9 mouse cellular contexts compared by ENCODE assay signal in genomic region chr10:89257457-89258381, GRCm38 (mm10).
A peak's percentile ranks its signal among the peaks of the same experiment; 100 is the strongest.
DNase-seq lines count a peak whose midpoint lies in the region; ATAC-seq and TF ChIP-seq lines count a peak whose summit lies in the region.
"Had no signal": no experiment of that assay in that cellular context is flagged by ENCODE, and none has a peak within 500 bp of the region (broad histone marks: within the 10 kb centered on the region; RNA-seq: fewer than 3 reads in every experiment).

No protein-coding gene starts in this region.

- ATAC-seq in kidney, embryonic 16.5 days (ENCODE audit: low FRiP score, low TSS enrichment), result peak; percentile 79
- ATAC-seq in neural tube, embryonic 12.5 days (ENCODE audit: low FRiP score, low read depth), result peak; percentile 72

- no peak for TF ChIP-seq CTCF in thymus, adult 2 months (IDR thresholded peaks at IDR 0.05; ENCODE audit: borderline replicate concordance, control insufficient read depth, extremely low read depth, insufficient read depth, low read length, poor library complexity)

- 5% methylated on average over 16 of the region's 16 CpGs for WGBS in kidney, embryonic 16.5 days
- 3% methylated on average over 16 of the region's 16 CpGs for WGBS in neural tube, embryonic 12.5 days
- 12% methylated on average over 16 of the region's 16 CpGs for WGBS in thymus, adult 2 months

- H3K27me3 ChIP-seq in kidney, embryonic 16.5 days (ENCODE audit: insufficient read depth, low read length), result peaks cover 8% of the 10 kb centered on the region; the same call in 1 of the 2 replicates
- no peaks in the 10 kb centered on the region for H3K27me3 ChIP-seq in neural tube, embryonic 12.5 days (replicated peaks)
- no peaks in the 10 kb centered on the region for H3K27me3 ChIP-seq in thymus, adult 2 months (ENCODE audit: control insufficient read depth, insufficient read depth, low read length)

- peak overlapping the region; percentile 52 for H3K4me2 ChIP-seq in kidney, embryonic 16.5 days (replicated peaks; ENCODE audit: low read depth, low read length)
- H3K4me2 ChIP-seq in neural tube, embryonic 12.5 days (replicated peaks), result peak overlapping the region; percentile 85

- no peak for DNase-seq in kidney, postnatal 25 days
- peak; percentile 11 for DNase-seq in cerebellum, adult 9-11 months
- peak; percentile 19 for DNase-seq in forelimb bud, embryonic 11.5 days (ENCODE audit: low read depth, low spot score)
- peak; percentile 48 for DNase-seq in layer of hippocampus, adult 9-11 months
- no peak for DNase-seq in thymus, postnatal 25 days
- DNase-seq in thymus, adult 2 months, result no peak

- no peak for TF ChIP-seq POLR2A in thymus, adult 2 months (IDR thresholded peaks at IDR 0.05; ENCODE audit: control insufficient read depth, extremely low read depth, insufficient read depth, low read length, poor library complexity)

- peaks cover 6% of the 10 kb centered on the region; the same call in 1 of the 2 replicates for H3K4me1 ChIP-seq in kidney, embryonic 16.5 days (ENCODE audit: insufficient read depth, low read length)
- H3K4me1 ChIP-seq in neural tube, embryonic 12.5 days, result peaks cover 14% of the 10 kb centered on the region
- H3K4me1 ChIP-seq in thymus, adult 2 months (replicated peaks; ENCODE audit: control insufficient read depth, insufficient read depth, low read length), result no peaks in the 10 kb centered on the region

- peak overlapping the region; percentile 45 for H3K27ac ChIP-seq in kidney, embryonic 16.5 days (ENCODE audit: low read length)
- peak overlapping the region; percentile 37 for H3K27ac ChIP-seq in neural tube, embryonic 12.5 days
- no peak overlapping the region for H3K27ac ChIP-seq in thymus, adult 2 months (ENCODE audit: control insufficient read depth, insufficient read depth, low read length)

- no peaks in the 10 kb centered on the region for H3K36me3 ChIP-seq in kidney, embryonic 16.5 days (ENCODE audit: insufficient read depth, low read length)
- no peaks in the 10 kb centered on the region for H3K36me3 ChIP-seq in neural tube, embryonic 12.5 days
- no peaks in the 10 kb centered on the region for H3K36me3 ChIP-seq in thymus, adult 2 months (ENCODE audit: control insufficient read depth, insufficient read depth, low read length)
- H3K36me3 ChIP-seq: G1E had no signal

- no peaks in the 10 kb centered on the region for H3K9me3 ChIP-seq in kidney, embryonic 16.5 days (ENCODE audit: low read length)
- H3K9me3 ChIP-seq in neural tube, embryonic 12.5 days, result no peaks in the 10 kb centered on the region

- peak overlapping the region; percentile 35 for H3K4me3 ChIP-seq in kidney, embryonic 16.5 days (ENCODE audit: low read length)
- H3K4me3 ChIP-seq in neural tube, embryonic 12.5 days, result peak overlapping the region; percentile 49
- H3K4me3 ChIP-seq in thymus, adult 2 months (ENCODE audit: control insufficient read depth, insufficient read depth, low read length), result no peak overlapping the region

- peak overlapping the region; percentile 30; the same call in 1 of the 2 replicates for H3K9ac ChIP-seq in kidney, embryonic 16.5 days (replicated peaks; ENCODE audit: low read length)
- H3K9ac ChIP-seq in neural tube, embryonic 12.5 days, result peak overlapping the region; percentile 54

Comparison
In these comparisons a context has a peak if more than half of its experiments do, and no peak if none do; other contexts are left out.
1. DNase-seq: peak in cerebellum, adult 9-11 months (single experiment), forelimb bud, embryonic 11.5 days (single experiment) and layer of hippocampus, adult 9-11 months (single experiment); none in kidney, postnatal 25 days (0 of 2), thymus, postnatal 25 days (single experiment) and thymus, adult 2 months (single experiment).